Mouse (Mus musculus): ENCODE data around the gene Tuba3a.
"Not testable (repeated sequence)": the region's sequence is repeated elsewhere in the genome, so short reads cannot be mapped to it uniquely, and the experiment has no call there.

Gene Tuba3a

GRCm38 (mm10) chr6:125308921-125309320 lies 23.1 kb upstream of the Tuba3a start:
- no peak for DNase-seq (ENCODE audit: extremely low spot score, low read depth, low spot score)

- DNase-seq (ENCODE audit: extremely low spot score, low read depth, low spot score): no peak
Observed at GRCm38 (mm10) chr6:125307091-125307490, 21.2 kb upstream of the Tuba3a start.

GRCm38 (mm10) chr6:125305465-125305864 lies 19.6 kb upstream of the Tuba3a start:
- no peak for DNase-seq (ENCODE audit: extremely low spot score, low read depth, low spot score)

- DNase-seq (ENCODE audit: extremely low spot score, low read depth, low spot score): not testable (repeated sequence)
Observed at GRCm38 (mm10) chr6:125304408-125304807, 18.6 kb upstream of the Tuba3a start.

GRCm38 (mm10) chr6:125303242-125303641 lies 17.4 kb upstream of the Tuba3a start:
- DNase-seq (ENCODE audit: extremely low spot score, low read depth, low spot score): no peak

GRCm38 (mm10) chr6:125302231-125302982 lies 16.6 kb upstream of the Tuba3a start:
- DNase-seq (ENCODE audit: extremely low spot score, low read depth, low spot score): no peak

- no peak for DNase-seq (ENCODE audit: extremely low spot score, low read depth, low spot score)
Observed at GRCm38 (mm10) chr6:125300982-125301381, 15.1 kb upstream of the Tuba3a start.

- DNase-seq (ENCODE audit: extremely low spot score, low read depth, low spot score): no peak
Observed at GRCm38 (mm10) chr6:125297149-125297820, 11.4 kb upstream of the Tuba3a start.

GRCm38 (mm10) chr6:125294049-125294448 lies 8.2 kb upstream of the Tuba3a start:
- DNase-seq (ENCODE audit: extremely low spot score, low read depth, low spot score): no peak

- DNase-seq (ENCODE audit: extremely low spot score, low read depth, low spot score): no peak
Observed at GRCm38 (mm10) chr6:125292256-125292655, 6.4 kb upstream of the Tuba3a start.

GRCm38 (mm10) chr6:125291329-125291728 lies 5.5 kb upstream of the Tuba3a start:
- DNase-seq (ENCODE audit: extremely low spot score, low read depth, low spot score): no peak

- no peak for DNase-seq (ENCODE audit: extremely low spot score, low read depth, low spot score)
Observed at GRCm38 (mm10) chr6:125288730-125289129, 2.9 kb upstream of the Tuba3a start.

- no peak for DNase-seq (ENCODE audit: extremely low spot score, low read depth, low spot score)
Observed at GRCm38 (mm10) chr6:125286944-125287343, 1.1 kb upstream of the Tuba3a start.

GRCm38 (mm10) chr6:125284751-125285150 lies 1.1 kb downstream of the Tuba3a start:
- DNase-seq (ENCODE audit: extremely low spot score, low read depth, low spot score): no peak

GRCm38 (mm10) chr6:125284250-125284649 lies 1.6 kb downstream of the Tuba3a start:
- no peak for DNase-seq (ENCODE audit: extremely low spot score, low read depth, low spot score)

GRCm38 (mm10) chr6:125282721-125283120 lies 3.1 kb downstream of the Tuba3a start:
- not testable (repeated sequence) for DNase-seq (ENCODE audit: extremely low spot score, low read depth, low spot score)

- DNase-seq (ENCODE audit: extremely low spot score, low read depth, low spot score): no peak
Observed at GRCm38 (mm10) chr6:125279729-125280128, 6.1 kb downstream of the Tuba3a start.

- DNase-seq (ENCODE audit: extremely low spot score, low read depth, low spot score): no peak
Observed at GRCm38 (mm10) chr6:125274841-125275563, 10.8 kb downstream of the Tuba3a start.

- DNase-seq (ENCODE audit: extremely low spot score, low read depth, low spot score): no peak
Observed at GRCm38 (mm10) chr6:125272228-125272785, 13.5 kb downstream of the Tuba3a start.

GRCm38 (mm10) chr6:125271455-125272227 lies 14.2 kb downstream of the Tuba3a start:
- DNase-seq (ENCODE audit: extremely low spot score, low read depth, low spot score): peak; percentile 62

- DNase-seq (ENCODE audit: extremely low spot score, low read depth, low spot score): no peak
Observed at GRCm38 (mm10) chr6:125268799-125269198, 17.0 kb downstream of the Tuba3a start.
